Mouse (Mus musculus): ENCODE measurements at regions not wholly inside any gene's neighbourhood (a gene's known extent, or its start where the extent isn't known, plus 50 kb on each side); places are given as distances from the start of the nearest gene placed in this dataset.
"Not testable (repeated sequence)": the region's sequence is repeated elsewhere in the genome, so short reads cannot be mapped to it uniquely, and the experiment has no call there.

DNA sequence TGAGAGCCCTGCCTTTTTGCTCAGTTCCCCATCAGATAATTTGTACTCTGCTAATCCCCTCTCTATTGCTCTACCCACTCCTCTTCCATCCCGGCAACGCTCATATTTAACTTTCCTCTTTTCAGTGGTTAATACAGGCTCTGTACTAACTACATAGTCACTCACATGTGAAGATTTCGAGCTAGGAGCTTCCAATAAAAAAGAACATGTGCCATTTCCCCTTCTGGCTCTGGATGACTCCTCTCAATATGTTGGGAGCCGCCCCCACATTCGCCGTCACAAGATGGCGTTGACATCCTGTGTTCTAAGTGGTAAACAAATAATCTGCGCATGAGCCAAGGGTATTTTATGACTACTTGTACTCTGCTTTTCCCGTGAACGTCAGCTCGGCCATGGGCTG lies 75.8 kb downstream of the Dusp6 start:
- H3K36me3 ChIP-seq (ENCODE audit: control insufficient read depth, insufficient read depth, low read length); H3K4me1 ChIP-seq (replicated peaks; ENCODE audit: control insufficient read depth, insufficient read depth, low read length); H3K27me3 ChIP-seq (replicated peaks; ENCODE audit: control insufficient read depth, insufficient read depth, low read length); H3K4me2 ChIP-seq; H3K4me3 ChIP-seq (ENCODE audit: low read depth, low read length); H3K9me3 ChIP-seq (ENCODE audit: control insufficient read depth, low read length); H3K27ac ChIP-seq (ENCODE audit: low read depth, low read length); DNase-seq (ENCODE audit: low spot score); ATAC-seq (replicated peaks; ENCODE audit: low FRiP score); H3K9ac ChIP-seq (ENCODE audit: low read depth, low read length): not testable (repeated sequence)
- WGBS, result 92% methylated on average over 7 of the region's 11 CpGs

DNA sequence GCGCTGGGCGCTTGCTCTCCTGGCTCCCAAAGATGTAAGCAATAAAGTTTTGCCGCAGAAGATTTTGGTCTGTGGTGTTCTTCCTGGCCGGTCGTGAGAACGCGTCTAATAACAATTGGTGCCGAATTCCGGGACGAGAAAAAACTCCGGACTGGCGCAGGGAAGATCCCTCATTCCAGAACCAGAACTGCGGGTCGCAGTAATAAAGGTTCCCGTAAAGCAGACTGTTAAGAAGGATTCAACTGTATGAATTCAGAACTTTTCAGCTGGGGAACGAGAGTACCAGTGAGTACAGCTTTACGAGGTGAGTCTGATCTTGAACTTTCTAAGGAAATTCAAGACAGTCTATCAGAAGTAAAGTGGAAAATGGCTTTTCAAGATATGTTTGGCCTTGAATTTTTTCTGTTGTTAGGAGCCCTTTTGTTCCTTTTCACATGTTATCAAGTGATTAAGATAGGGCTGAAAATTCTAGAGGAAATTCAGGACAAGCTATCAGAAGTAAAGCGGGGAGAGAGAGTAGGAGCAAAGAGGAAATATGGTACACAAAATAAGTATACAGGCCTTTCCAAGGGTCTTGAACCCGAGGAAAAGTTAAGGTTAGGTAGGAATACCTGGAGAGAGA lies 76.4 kb downstream of the Dusp6 start:
- not testable (repeated sequence) for H3K9me3 ChIP-seq (ENCODE audit: control insufficient read depth, low read length); DNase-seq (ENCODE audit: low spot score); H3K4me2 ChIP-seq; H3K27ac ChIP-seq (ENCODE audit: low read depth, low read length); H3K9ac ChIP-seq (ENCODE audit: low read depth, low read length); H3K27me3 ChIP-seq (replicated peaks; ENCODE audit: control insufficient read depth, insufficient read depth, low read length); H3K4me3 ChIP-seq (ENCODE audit: low read depth, low read length); ATAC-seq (replicated peaks; ENCODE audit: low FRiP score); H3K4me1 ChIP-seq (replicated peaks; ENCODE audit: control insufficient read depth, insufficient read depth, low read length); H3K36me3 ChIP-seq (ENCODE audit: control insufficient read depth, insufficient read depth, low read length)
- WGBS, result 90% methylated on average over 8 of the region's 19 CpGs

- H3K27me3 ChIP-seq (replicated peaks; ENCODE audit: control insufficient read depth, insufficient read depth, low read length); H3K36me3 ChIP-seq (ENCODE audit: control insufficient read depth, insufficient read depth, low read length); DNase-seq (ENCODE audit: low spot score); H3K4me3 ChIP-seq (ENCODE audit: low read depth, low read length); H3K9me3 ChIP-seq (ENCODE audit: control insufficient read depth, low read length); ATAC-seq (replicated peaks; ENCODE audit: low FRiP score); H3K4me2 ChIP-seq; H3K4me1 ChIP-seq (replicated peaks; ENCODE audit: control insufficient read depth, insufficient read depth, low read length); H3K27ac ChIP-seq (ENCODE audit: low read depth, low read length); H3K9ac ChIP-seq (ENCODE audit: low read depth, low read length): not testable (repeated sequence)
- no CpG with 5 or more reads among the region's 25 CpGs for WGBS
These were observed 77.0 kb downstream of the Dusp6 start for GRCm38 (mm10) chr10:99340057-99340456.

- Histone ChIP-seq H3K9me3 (ENCODE audit: control insufficient read depth, low read length) (no peaks in the 10 kb centered on the region; the same call in 1 of the 2 replicates), H3K36me3 (ENCODE audit: control insufficient read depth, insufficient read depth, low read length) (no peaks in the 10 kb centered on the region), H3K27ac (ENCODE audit: low read depth, low read length) (no peak overlapping the region), H3K9ac (ENCODE audit: low read depth, low read length) (no peak overlapping the region), H3K27me3 (replicated peaks; ENCODE audit: control insufficient read depth, insufficient read depth, low read length) (no peaks in the 10 kb centered on the region), H3K4me3 (ENCODE audit: low read depth, low read length) (no peak overlapping the region), H3K4me2 (no peak overlapping the region), H3K4me1 (replicated peaks; ENCODE audit: control insufficient read depth, insufficient read depth, low read length) (no peaks in the 10 kb centered on the region)
- DNase-seq (ENCODE audit: low spot score), result no peak
- WGBS, result 59% methylated on average over 3 of the region's 3 CpGs
- no peak for ATAC-seq (replicated peaks; ENCODE audit: low FRiP score)
These were observed 86.2 kb downstream of the Dusp6 start for GRCm38 (mm10) chr10:99349125-99349716.

DNA sequence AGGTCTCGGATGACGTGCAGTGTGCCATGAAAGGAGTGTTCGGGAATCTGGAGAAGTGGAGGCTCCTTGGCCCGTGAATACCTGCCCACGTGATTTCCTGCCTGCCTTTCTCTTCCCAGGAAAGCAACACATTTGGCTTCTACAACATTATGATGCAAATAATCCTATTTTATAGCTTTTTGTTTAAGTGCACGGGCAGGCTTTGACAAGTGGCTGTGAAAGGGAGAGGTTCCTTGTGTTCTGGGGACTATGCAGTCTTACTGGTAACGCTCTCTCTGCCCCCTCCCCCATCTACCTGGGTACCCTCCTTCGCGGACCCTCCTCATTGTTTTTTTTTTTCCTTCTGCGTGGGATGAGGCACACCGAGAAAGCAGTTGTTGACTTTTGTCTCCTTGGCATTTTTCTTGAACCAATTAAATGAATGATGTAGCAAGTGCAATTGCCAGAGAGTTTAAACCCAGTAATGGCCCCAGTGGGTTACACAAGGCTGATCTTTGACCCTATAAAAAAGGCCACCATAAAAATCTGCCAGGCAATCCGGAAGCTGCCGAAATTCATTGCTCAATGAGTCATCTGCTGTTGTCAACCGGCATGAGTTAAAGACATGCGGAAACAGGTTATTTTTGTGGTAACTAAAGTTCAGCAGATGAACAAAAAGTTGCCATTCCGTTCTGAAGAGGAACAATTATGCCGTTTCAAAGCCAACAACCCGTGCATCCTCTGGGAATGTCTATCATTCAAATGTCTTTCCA lies 90.7 kb downstream of the Dusp6 start:
- no peak overlapping the region for H3K27ac ChIP-seq (ENCODE audit: low read depth, low read length)
- 71% methylated on average over 18 of the region's 18 CpGs for WGBS
- no peak overlapping the region for H3K9ac ChIP-seq (ENCODE audit: low read depth, low read length)
- H3K4me2 ChIP-seq, result no peak overlapping the region
- H3K4me1 ChIP-seq (replicated peaks; ENCODE audit: control insufficient read depth, insufficient read depth, low read length), result no peaks in the 10 kb centered on the region
- DNase-seq (ENCODE audit: low spot score) (no peak), ATAC-seq (replicated peaks; ENCODE audit: low FRiP score) (no peak)
- no peak overlapping the region for H3K4me3 ChIP-seq (ENCODE audit: low read depth, low read length)
- H3K27me3 ChIP-seq (replicated peaks; ENCODE audit: control insufficient read depth, insufficient read depth, low read length), result no peaks in the 10 kb centered on the region
- no peaks in the 10 kb centered on the region for H3K36me3 ChIP-seq (ENCODE audit: control insufficient read depth, insufficient read depth, low read length)
- H3K9me3 ChIP-seq (ENCODE audit: control insufficient read depth, low read length), result no peaks in the 10 kb centered on the region

DNA sequence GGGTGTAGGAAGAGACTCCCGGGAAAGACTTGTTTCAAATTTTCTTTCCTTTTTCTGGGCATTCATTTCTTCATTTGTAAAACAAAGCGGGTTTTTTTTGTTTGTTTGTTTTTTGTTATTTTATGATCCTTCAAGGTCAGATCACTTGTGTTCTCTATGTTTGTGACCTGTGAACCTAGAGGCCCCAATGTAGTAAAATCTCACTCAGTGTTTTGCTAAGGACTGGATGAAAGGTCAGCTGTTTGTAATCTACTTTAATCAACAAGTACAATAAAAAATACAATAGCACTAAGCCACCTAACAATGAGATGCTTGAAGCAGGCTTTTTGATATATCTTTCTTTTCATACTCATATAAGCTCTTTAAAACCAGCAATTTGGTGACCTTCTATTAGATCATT lies 91.3 kb downstream of the Dusp6 start:
- ATAC-seq (replicated peaks; ENCODE audit: low FRiP score), result no peak
- Histone ChIP-seq H3K9ac (ENCODE audit: low read depth, low read length) (no peak overlapping the region), H3K4me1 (replicated peaks; ENCODE audit: control insufficient read depth, insufficient read depth, low read length) (no peaks in the 10 kb centered on the region), H3K27me3 (replicated peaks; ENCODE audit: control insufficient read depth, insufficient read depth, low read length) (no peaks in the 10 kb centered on the region), H3K27ac (ENCODE audit: low read depth, low read length) (no peak overlapping the region), H3K4me2 (no peak overlapping the region), H3K4me3 (ENCODE audit: low read depth, low read length) (no peak overlapping the region), H3K36me3 (ENCODE audit: control insufficient read depth, insufficient read depth, low read length) (no peaks in the 10 kb centered on the region), H3K9me3 (ENCODE audit: control insufficient read depth, low read length) (no peaks in the 10 kb centered on the region)
- DNase-seq (ENCODE audit: low spot score), result no peak
- WGBS, result 82% methylated on average over 2 of the region's 2 CpGs

- no peak for DNase-seq (ENCODE audit: low spot score)
- 87% methylated on average over 4 of the region's 4 CpGs for WGBS
- H3K4me3 ChIP-seq (ENCODE audit: low read depth, low read length), result no peak overlapping the region
- H3K9ac ChIP-seq (ENCODE audit: low read depth, low read length), result no peak overlapping the region
- no peaks in the 10 kb centered on the region for H3K27me3 ChIP-seq (replicated peaks; ENCODE audit: control insufficient read depth, insufficient read depth, low read length)
- H3K36me3 ChIP-seq (ENCODE audit: control insufficient read depth, insufficient read depth, low read length), result no peaks in the 10 kb centered on the region
- no peaks in the 10 kb centered on the region for H3K4me1 ChIP-seq (replicated peaks; ENCODE audit: control insufficient read depth, insufficient read depth, low read length)
- no peaks in the 10 kb centered on the region for H3K9me3 ChIP-seq (ENCODE audit: control insufficient read depth, low read length)
- ATAC-seq (replicated peaks; ENCODE audit: low FRiP score), result no peak
- H3K4me2 ChIP-seq, result no peak overlapping the region
- no peak overlapping the region for H3K27ac ChIP-seq (ENCODE audit: low read depth, low read length)
These were observed 92.3 kb downstream of the Dusp6 start for GRCm38 (mm10) chr10:99355303-99355702.

DNA sequence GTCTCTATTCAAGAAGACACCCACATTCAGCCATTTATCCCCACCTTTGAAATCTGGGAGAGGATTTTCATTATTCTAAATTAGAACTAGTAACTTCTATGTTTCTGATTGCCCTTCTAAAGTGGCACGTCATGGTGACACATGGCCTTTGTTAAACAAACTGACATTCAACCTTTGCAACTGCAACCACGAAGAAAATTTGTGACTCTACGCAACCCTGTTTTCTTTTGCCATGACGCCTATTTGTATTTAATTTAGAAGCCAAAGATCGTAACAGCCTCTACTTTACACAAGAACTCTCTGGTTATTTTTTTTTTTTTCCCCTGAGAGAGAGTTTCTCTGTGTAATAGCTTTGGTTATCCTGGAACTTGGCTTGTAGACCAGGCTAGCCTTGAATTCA lies 93.2 kb downstream of the Dusp6 start:
- H3K4me2 ChIP-seq, result no peak overlapping the region
- H3K4me3 ChIP-seq (ENCODE audit: low read depth, low read length), result no peak overlapping the region
- H3K9me3 ChIP-seq (ENCODE audit: control insufficient read depth, low read length), result no peaks in the 10 kb centered on the region
- no peak for DNase-seq (ENCODE audit: low spot score)
- no peaks in the 10 kb centered on the region for H3K4me1 ChIP-seq (replicated peaks; ENCODE audit: control insufficient read depth, insufficient read depth, low read length)
- H3K36me3 ChIP-seq (ENCODE audit: control insufficient read depth, insufficient read depth, low read length), result no peaks in the 10 kb centered on the region
- no peak overlapping the region for H3K9ac ChIP-seq (ENCODE audit: low read depth, low read length)
- H3K27ac ChIP-seq (ENCODE audit: low read depth, low read length), result no peak overlapping the region
- no peak for ATAC-seq (replicated peaks; ENCODE audit: low FRiP score)
- no peaks in the 10 kb centered on the region for H3K27me3 ChIP-seq (replicated peaks; ENCODE audit: control insufficient read depth, insufficient read depth, low read length)
- 77% methylated on average over 5 of the region's 5 CpGs for WGBS

DNA sequence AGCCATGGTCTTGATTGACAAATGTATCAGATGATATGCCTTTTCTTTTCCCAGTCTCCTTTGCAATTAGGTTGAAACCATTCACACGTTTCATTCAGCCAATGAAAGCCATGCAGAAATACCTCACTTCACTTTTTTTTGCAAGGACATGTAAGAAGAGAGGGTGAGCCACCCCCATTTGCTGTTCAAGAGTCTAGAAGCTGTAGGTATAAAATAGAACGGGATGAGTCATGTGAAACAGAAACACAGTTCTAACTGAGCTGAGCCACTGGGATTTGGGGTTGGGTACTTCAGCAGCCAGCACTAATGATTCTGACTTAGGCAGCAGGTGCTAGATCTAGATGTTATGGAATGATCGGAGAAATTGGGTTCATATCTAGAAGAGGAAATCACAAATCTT lies 93.9 kb downstream of the Dusp6 start:
- H3K4me1 ChIP-seq (replicated peaks; ENCODE audit: control insufficient read depth, insufficient read depth, low read length), result no peaks in the 10 kb centered on the region
- H3K27ac ChIP-seq (ENCODE audit: low read depth, low read length), result no peak overlapping the region
- H3K9me3 ChIP-seq (ENCODE audit: control insufficient read depth, low read length), result no peaks in the 10 kb centered on the region
- no peak overlapping the region for H3K4me3 ChIP-seq (ENCODE audit: low read depth, low read length)
- no peak overlapping the region for H3K4me2 ChIP-seq
- H3K27me3 ChIP-seq (replicated peaks; ENCODE audit: control insufficient read depth, insufficient read depth, low read length), result no peaks in the 10 kb centered on the region
- no peak for ATAC-seq (replicated peaks; ENCODE audit: low FRiP score)
- 75% methylated on average over 3 of the region's 3 CpGs for WGBS
- H3K9ac ChIP-seq (ENCODE audit: low read depth, low read length), result no peak overlapping the region
- no peak for DNase-seq (ENCODE audit: low spot score)
- H3K36me3 ChIP-seq (ENCODE audit: control insufficient read depth, insufficient read depth, low read length), result no peaks in the 10 kb centered on the region

All from liver, embryonic 11.5 days (tissue).